In the genomic region with DNA sequence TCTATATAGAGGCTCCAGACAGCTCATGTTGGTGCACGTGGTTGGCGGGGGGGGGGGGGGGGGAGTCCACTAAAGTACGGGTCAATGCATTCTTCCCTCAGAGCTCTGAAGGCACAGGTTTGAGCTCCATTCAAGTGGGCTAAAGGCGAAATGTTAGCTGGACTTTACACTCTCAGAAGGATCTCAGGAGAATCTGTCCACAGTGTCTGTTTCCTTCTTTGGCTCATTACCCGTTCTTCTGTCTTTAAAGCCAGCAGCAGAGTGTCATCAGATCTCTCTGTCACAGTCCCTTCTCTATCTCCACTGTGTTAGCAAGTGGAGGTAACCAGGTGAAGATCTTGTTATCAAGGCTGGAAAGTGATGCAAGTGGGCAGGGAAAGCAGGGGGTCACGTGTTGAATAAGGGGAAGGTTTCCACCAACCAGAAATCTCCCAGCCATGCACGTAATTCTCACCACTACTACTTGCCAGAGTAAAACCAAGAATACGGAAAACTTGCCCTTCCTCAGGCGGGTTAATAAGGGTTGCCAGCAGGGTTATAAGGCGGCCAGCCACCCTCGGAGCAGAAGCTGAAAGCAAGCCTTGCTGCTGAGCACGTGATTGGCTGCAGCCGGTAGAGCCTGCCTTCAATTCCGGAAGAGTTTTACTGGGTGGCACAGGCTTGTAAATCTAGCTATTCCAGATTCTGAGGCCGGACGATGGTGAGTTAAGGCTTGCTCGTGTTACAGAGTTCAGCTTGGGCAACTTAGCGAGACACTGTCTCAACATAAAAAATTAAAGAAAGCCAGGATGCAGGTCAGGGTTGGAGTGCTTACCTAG, we compare ENCODE assay signal across 8 mouse cellular contexts.
DNase-seq lines count a peak whose midpoint lies in the region; ATAC-seq and TF ChIP-seq lines count a peak whose summit lies in the region.

No protein-coding gene starts in this region.

- H3K27me3 ChIP-seq in C2C12 (ENCODE audit: control insufficient read depth, insufficient read depth, insufficient read length): no peaks in the 10 kb centered on the region
- no peaks in the 10 kb centered on the region for H3K27me3 ChIP-seq in embryonic facial prominence, embryonic 10.5 days (replicated peaks; ENCODE audit: low read depth, poor library complexity, severe bottlenecking)
- H3K27me3 ChIP-seq in hindbrain, embryonic 13.5 days: peaks cover 12% of the 10 kb centered on the region
- H3K27me3 ChIP-seq in limb, embryonic 13.5 days: peaks cover 10% of the 10 kb centered on the region; the same call in 1 of the 2 replicates
- H3K27me3 ChIP-seq in midbrain, embryonic 14.5 days (ENCODE audit: control insufficient read depth, insufficient read depth, low read length): no peaks in the 10 kb centered on the region

- 22% methylated on average over 18 of the region's 18 CpGs for WGBS in embryonic facial prominence, embryonic 10.5 days
- WGBS in hindbrain, embryonic 13.5 days: 20% methylated on average over 17 of the region's 18 CpGs
- 17% methylated on average over 17 of the region's 18 CpGs for WGBS in limb, embryonic 13.5 days
- WGBS in midbrain, embryonic 14.5 days: 24% methylated on average over 18 of the region's 18 CpGs

- no peak overlapping the region for H3K27ac ChIP-seq in embryonic facial prominence, embryonic 10.5 days (replicated peaks)
- no peak overlapping the region for H3K27ac ChIP-seq in hindbrain, embryonic 13.5 days
- H3K27ac ChIP-seq in limb, embryonic 13.5 days: no peak overlapping the region
- no peak overlapping the region for H3K27ac ChIP-seq in midbrain, embryonic 14.5 days (replicated peaks; ENCODE audit: low read depth, low read length)

- H3K36me3 ChIP-seq in C2C12 (ENCODE audit: control insufficient read depth, insufficient read depth): no peaks in the 10 kb centered on the region
- H3K36me3 ChIP-seq in embryonic facial prominence, embryonic 10.5 days (replicated peaks): no peaks in the 10 kb centered on the region
- H3K36me3 ChIP-seq in hindbrain, embryonic 13.5 days: no peaks in the 10 kb centered on the region
- no peaks in the 10 kb centered on the region for H3K36me3 ChIP-seq in limb, embryonic 13.5 days
- H3K36me3 ChIP-seq in midbrain, embryonic 14.5 days (ENCODE audit: control insufficient read depth, insufficient read depth, low read length): no peaks in the 10 kb centered on the region

- TF ChIP-seq CTCF in C2C12 (IDR thresholded peaks at IDR 0.05; ENCODE audit: control insufficient read depth, insufficient read depth, insufficient read length): no peak

- peaks cover 19% of the 10 kb centered on the region for H3K4me1 ChIP-seq in embryonic facial prominence, embryonic 10.5 days
- H3K4me1 ChIP-seq in hindbrain, embryonic 13.5 days (replicated peaks): peaks cover 32% of the 10 kb centered on the region
- H3K4me1 ChIP-seq in limb, embryonic 13.5 days: peaks cover 23% of the 10 kb centered on the region
- peaks cover 10% of the 10 kb centered on the region for H3K4me1 ChIP-seq in midbrain, embryonic 14.5 days (ENCODE audit: control insufficient read depth, insufficient read depth, low read length)

- no peak overlapping the region for H3ac ChIP-seq in C2C12 (ENCODE audit: control insufficient read depth, insufficient read length, low read depth)

- no peaks in the 10 kb centered on the region for H3K9me3 ChIP-seq in embryonic facial prominence, embryonic 10.5 days
- H3K9me3 ChIP-seq in hindbrain, embryonic 13.5 days: no peaks in the 10 kb centered on the region
- H3K9me3 ChIP-seq in limb, embryonic 13.5 days: no peaks in the 10 kb centered on the region
- H3K9me3 ChIP-seq in midbrain, embryonic 14.5 days (ENCODE audit: control insufficient read depth, low read length): no peaks in the 10 kb centered on the region

- H3K9ac ChIP-seq in hindbrain, embryonic 13.5 days: no peak overlapping the region; the same call in 1 of the 2 replicates
- no peak overlapping the region for H3K9ac ChIP-seq in limb, embryonic 13.5 days
- no peak overlapping the region for H3K9ac ChIP-seq in midbrain, embryonic 14.5 days (replicated peaks; ENCODE audit: low read length)

- no peak overlapping the region for H3K4me3 ChIP-seq in C2C12 (ENCODE audit: insufficient read depth, poor library complexity, severe bottlenecking)
- peak overlapping the region; percentile 61 for H3K4me3 ChIP-seq in embryonic facial prominence, embryonic 10.5 days
- peak overlapping the region; percentile 25 for H3K4me3 ChIP-seq in hindbrain, embryonic 13.5 days
- H3K4me3 ChIP-seq in limb, embryonic 13.5 days: peak overlapping the region; percentile 38
- H3K4me3 ChIP-seq in midbrain, embryonic 14.5 days (replicated peaks; ENCODE audit: low read depth, low read length): peak overlapping the region; percentile 32; the same call in 1 of the 2 replicates

- no peaks in the 10 kb centered on the region for H3K79me3 ChIP-seq in C2C12 (ENCODE audit: low read depth)

- peak overlapping the region; percentile 56 for H3K4me2 ChIP-seq in hindbrain, embryonic 13.5 days
- H3K4me2 ChIP-seq in limb, embryonic 13.5 days (replicated peaks): peak overlapping the region; percentile 62
- H3K4me2 ChIP-seq in midbrain, embryonic 14.5 days (ENCODE audit: low read length): peak overlapping the region; percentile 59

- peak; percentile 6 to 53 for DNase-seq in adrenal gland, adult (ENCODE audit: inconsistent age in 2 of 2, low spot score in 1 of 2)
- DNase-seq in adrenal gland, adult 18-20 months (ENCODE audit: low spot score in 2 of 2): no peak
- peak; percentile 58 for DNase-seq in embryonic facial prominence, embryonic 10.5 days (ENCODE audit: low spot score)
- peak; percentile 21 for DNase-seq in midbrain, embryonic 14.5 days
- no peak for DNase-seq in thymus, adult 18-20 months

- ATAC-seq in hindbrain, embryonic 13.5 days (ENCODE audit: low FRiP score): peak; percentile 28; the same call in 1 of the 2 replicates
- peak; percentile 64 for ATAC-seq in limb, embryonic 13.5 days (ENCODE audit: low FRiP score, low read depth)
- ATAC-seq in midbrain, embryonic 14.5 days (ENCODE audit: low FRiP score, low TSS enrichment): no peak

- H3K79me2 ChIP-seq in C2C12 (ENCODE audit: control insufficient read depth, insufficient read depth): no peaks in the 10 kb centered on the region

TF ChIP-seq in C2C12, 6 proteins besides CTCF, POLR2A, EP300 and RAD21:
- no peak for TF ChIP-seq MAX (IDR thresholded peaks at IDR 0.05)
- peak; percentile 63 for TF ChIP-seq USF1 (IDR thresholded peaks at IDR 0.05; ENCODE audit: low read depth)
- no peak for TF ChIP-seq MYOD1 (IDR thresholded peaks at IDR 0.05; ENCODE audit: control insufficient read depth, insufficient read length, low read depth)
- TF ChIP-seq CEBPB (IDR thresholded peaks at IDR 0.05; ENCODE audit: low read depth): no peak
- TF ChIP-seq MYOG (IDR thresholded peaks at IDR 0.05; ENCODE audit: control insufficient read depth, extremely low read depth, insufficient read length): no peak
- no peak for TF ChIP-seq FOSL1 (IDR thresholded peaks at IDR 0.05; ENCODE audit: insufficient read depth, low read length, poor library complexity, severe bottlenecking)

Comparison
In these comparisons a context has a peak if more than half of its experiments do, and no peak if none do; other contexts are left out.
1. DNase-seq: peak in adrenal gland, adult (2 of 2), embryonic facial prominence, embryonic 10.5 days (single experiment) and midbrain, embryonic 14.5 days (single experiment); none in adrenal gland, adult 18-20 months (0 of 2) and thymus, adult 18-20 months (0 of 2).
2. Peak in every context shown above with its lines, with median percentiles within 50 percentile points of each other: H3K4me2 ChIP-seq.